ENCODE assay signal across 10 mouse cellular contexts in the genomic region with DNA sequence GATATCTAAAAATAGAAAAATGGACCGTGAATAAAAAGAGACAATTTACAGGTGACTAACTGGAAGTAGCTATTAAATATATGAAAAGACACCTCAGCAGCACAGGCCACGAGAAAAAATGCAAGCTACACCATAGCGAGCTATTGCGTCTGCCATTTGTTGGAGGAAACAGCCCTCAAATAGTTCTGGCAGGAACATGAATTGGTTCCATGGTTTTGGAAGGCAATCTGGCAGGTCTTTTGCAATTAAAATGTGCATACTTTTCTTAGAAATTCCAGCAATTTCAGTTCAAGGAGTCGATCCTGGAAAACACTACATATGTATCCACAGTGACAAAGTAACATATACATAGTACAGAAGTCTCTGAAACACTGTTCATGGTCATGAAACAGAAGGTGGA.
"Had no signal": no experiment of that assay in that cellular context is flagged by ENCODE, and none has a peak within 500 bp of the region (broad histone marks: within the 10 kb centered on the region; RNA-seq: fewer than 3 reads in every experiment).

No protein-coding gene starts in this region.

- ATAC-seq: midbrain, embryonic 16.5 days had no signal

- DNase-seq: kidney, adult 9 months; kidney, postnatal 36 days; left cerebral cortex, postnatal 4 days; lung, adult 18-20 months; retina, postnatal 1 day; right cerebral cortex, postnatal 4 days; spleen, adult 18-20 months; thymus, adult 2 months; thymus, postnatal 25 days had no signal
